Mouse (Mus musculus): ENCODE data around the gene Phf11a. TPM values are rescaled to one million over a fixed set of nuclear protein-coding genes. Genes with fewer than 3 reads are reported as not detected.
A peak's percentile ranks its signal among the peaks of the same experiment; 100 is the strongest.

The Phf11a gene
- polyA plus RNA-seq, 1 experiment from 2014 or later: 0.38 TPM

DNA sequence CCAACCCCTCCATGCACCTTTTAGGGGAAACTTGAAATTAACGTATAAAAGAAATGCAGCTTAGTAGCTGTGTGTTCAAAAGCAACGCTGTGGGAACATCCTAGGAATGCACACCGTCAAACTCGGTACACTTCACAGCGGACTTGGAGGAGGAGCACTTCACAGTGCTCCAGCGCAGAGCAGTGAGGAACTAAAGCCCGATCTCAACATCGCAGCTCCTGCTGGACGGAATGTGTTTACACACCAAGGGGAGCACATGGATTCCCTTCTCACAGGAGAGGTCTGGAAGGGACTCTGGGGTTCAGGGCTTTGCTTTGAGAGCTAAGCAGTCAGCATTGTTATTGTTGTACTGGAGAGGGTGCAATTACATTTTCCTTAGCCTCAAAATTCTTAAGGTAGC, 63.7 kb downstream of the Phf11a start:
- H3K4me3 ChIP-seq (replicated peaks): no peak overlapping the region
- H3K27me3 ChIP-seq: no peaks in the 10 kb centered on the region
- H3K4me1 ChIP-seq (replicated peaks): no peaks in the 10 kb centered on the region
- no peak overlapping the region for H3K9ac ChIP-seq
- 83% methylated on average over 9 of the region's 9 CpGs for WGBS (ENCODE audit: insufficient replicate concordance)
- no peak overlapping the region for H3K27ac ChIP-seq (replicated peaks)
- H3K36me3 ChIP-seq (replicated peaks): peaks cover 38% of the 10 kb centered on the region
- no peaks in the 10 kb centered on the region for H3K9me3 ChIP-seq (replicated peaks)
- no peak overlapping the region for H3K4me2 ChIP-seq
- ATAC-seq (ENCODE audit: insufficient read depth): no peak

DNA sequence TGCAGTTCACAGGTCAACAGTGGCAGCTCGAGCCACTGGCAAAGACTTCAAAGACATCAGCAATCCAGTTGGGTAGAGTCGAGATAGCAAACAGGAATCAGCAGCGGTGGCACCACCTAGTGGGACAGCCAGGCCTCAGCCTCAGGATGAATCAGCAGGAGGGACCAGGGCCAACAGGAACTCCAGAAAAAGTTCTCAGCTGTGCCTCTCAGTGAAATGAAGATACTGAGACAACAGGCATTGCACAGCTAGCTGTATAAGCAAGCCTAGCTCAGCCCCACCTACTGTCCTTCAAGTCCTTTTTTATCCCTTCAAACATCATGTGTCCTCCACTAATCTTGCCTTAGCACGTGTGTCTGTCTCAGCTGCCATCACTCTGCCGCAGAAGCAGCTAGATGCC, 65.3 kb downstream of the Phf11a start:
- Histone ChIP-seq H3K4me3 (replicated peaks) (no peak overlapping the region), H3K4me2 (no peak overlapping the region), H3K9me3 (replicated peaks) (no peaks in the 10 kb centered on the region), H3K36me3 (replicated peaks) (peaks cover 40% of the 10 kb centered on the region), H3K27ac (replicated peaks) (no peak overlapping the region), H3K4me1 (replicated peaks) (no peaks in the 10 kb centered on the region), H3K27me3 (no peaks in the 10 kb centered on the region), H3K9ac (no peak overlapping the region)
- peak; percentile 58 for ATAC-seq (ENCODE audit: insufficient read depth)
- 43% methylated on average over 5 of the region's 5 CpGs for WGBS (ENCODE audit: insufficient replicate concordance)

DNA sequence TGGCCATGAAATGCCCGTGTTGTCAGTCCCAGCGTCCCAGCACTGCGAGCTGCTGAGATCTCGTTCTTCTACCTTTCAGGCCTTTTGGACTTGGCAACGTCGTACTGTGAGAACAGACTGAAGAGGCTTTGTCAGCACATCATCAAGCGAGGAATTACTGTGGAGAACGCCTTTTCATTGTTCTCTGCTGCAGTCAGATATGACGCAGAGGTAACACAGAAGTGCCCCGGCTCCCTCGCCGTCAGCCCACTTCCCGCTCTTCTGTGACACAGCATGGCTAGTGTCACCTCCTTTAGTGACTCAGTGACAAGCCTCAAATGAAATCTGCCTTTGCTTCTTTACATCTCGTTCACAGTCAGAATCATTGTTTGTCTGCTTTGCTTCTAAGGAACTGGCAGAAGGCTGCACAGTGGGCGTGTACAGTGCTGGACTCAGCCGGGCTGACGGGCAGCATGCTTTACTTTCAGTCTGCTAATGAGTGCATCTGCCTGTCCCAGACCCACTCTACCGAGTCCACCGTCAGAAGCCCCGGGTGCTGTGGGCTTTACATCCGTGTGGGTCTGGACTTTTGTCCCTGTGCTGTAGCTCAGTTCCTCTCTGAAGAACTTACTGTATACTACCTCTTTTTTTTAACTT, 66.9 kb downstream of the Phf11a start:
- 80% methylated on average over 21 of the region's 21 CpGs for WGBS (ENCODE audit: insufficient replicate concordance)
- no peak overlapping the region for H3K4me3 ChIP-seq (replicated peaks)
- no peaks in the 10 kb centered on the region for H3K4me1 ChIP-seq (replicated peaks)
- no peaks in the 10 kb centered on the region for H3K27me3 ChIP-seq
- H3K9me3 ChIP-seq (replicated peaks): no peaks in the 10 kb centered on the region
- no peak overlapping the region for H3K27ac ChIP-seq (replicated peaks)
- H3K4me2 ChIP-seq: no peak overlapping the region
- peaks cover 48% of the 10 kb centered on the region for H3K36me3 ChIP-seq (replicated peaks)
- H3K9ac ChIP-seq: no peak overlapping the region
- ATAC-seq (ENCODE audit: insufficient read depth): no peak

DNA sequence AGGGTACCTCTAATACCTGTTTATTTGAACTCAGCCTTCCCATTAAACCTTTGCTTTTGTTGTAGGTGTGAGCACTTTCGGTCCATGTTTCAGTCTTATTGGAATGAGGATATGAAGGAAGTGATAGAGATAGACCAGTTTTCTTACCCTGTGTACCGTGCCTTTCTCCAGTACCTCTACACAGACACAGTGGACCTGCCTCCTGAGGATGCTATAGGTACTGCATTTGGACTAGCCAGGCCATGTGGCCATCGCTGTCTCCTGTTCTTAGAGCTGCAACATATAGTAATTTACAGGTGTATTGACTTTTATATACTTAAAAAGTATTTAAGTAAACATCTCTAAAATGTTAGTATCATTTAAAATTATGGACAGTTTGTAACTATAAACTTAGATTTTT, 67.5 kb downstream of the Phf11a start:
- 79% methylated on average over 3 of the region's 3 CpGs for WGBS (ENCODE audit: insufficient replicate concordance)
- Histone ChIP-seq H3K9ac (no peak overlapping the region), H3K4me2 (no peak overlapping the region), H3K27me3 (no peaks in the 10 kb centered on the region), H3K4me3 (replicated peaks) (no peak overlapping the region), H3K27ac (replicated peaks) (no peak overlapping the region), H3K9me3 (replicated peaks) (no peaks in the 10 kb centered on the region), H3K4me1 (replicated peaks) (no peaks in the 10 kb centered on the region), H3K36me3 (replicated peaks) (peaks cover 52% of the 10 kb centered on the region)
- no peak for ATAC-seq (ENCODE audit: insufficient read depth)

Other genes with a start within 250 kb of the Phf11a start
- not detected in 2 replicates for gene 1700129C05Rik, start 154.6 kb downstream of the Phf11a start, polyA plus RNA-seq (2015; fragmentation: Nextera tagmentation; extraction: Ambion mirVana)
- gene Gm5142, start 118.8 kb downstream of the Phf11a start, polyA plus RNA-seq (2015; fragmentation: Nextera tagmentation; extraction: Ambion mirVana): not detected in 2 replicates
- 18.5 and 23.0 TPM in 2 replicates for gene Rcbtb1, start 96.3 kb downstream of the Phf11a start, polyA plus RNA-seq (2015; fragmentation: Nextera tagmentation; extraction: Ambion mirVana)
- not detected in 2 replicates for gene Gm6904, start 37.3 kb downstream of the Phf11a start, polyA plus RNA-seq (2015; fragmentation: Nextera tagmentation; extraction: Ambion mirVana)
- gene Phf11b, start 43.8 kb upstream of the Phf11a start, polyA plus RNA-seq (2015; fragmentation: Nextera tagmentation; extraction: Ambion mirVana): 1.2 and 1.4 TPM in 2 replicates
- gene Phf11d, start 67.9 kb upstream of the Phf11a start, polyA plus RNA-seq (2015; fragmentation: Nextera tagmentation; extraction: Ambion mirVana): 1.2 and 1.3 TPM in 2 replicates
- gene Phf11c, start 97.9 kb upstream of the Phf11a start, polyA plus RNA-seq (2015; fragmentation: Nextera tagmentation; extraction: Ambion mirVana): 0.33 and 0.46 TPM in 2 replicates
- gene Setdb2, start 143.4 kb upstream of the Phf11a start, polyA plus RNA-seq (2015; fragmentation: Nextera tagmentation; extraction: Ambion mirVana): 7.1 and 8.1 TPM in 2 replicates
- 22.3 and 25.1 TPM in 2 replicates for gene Cab39l, start 143.4 kb upstream of the Phf11a start, polyA plus RNA-seq (2015; fragmentation: Nextera tagmentation; extraction: Ambion mirVana)

Data from liver, embryonic 15.5 days (tissue).